Mouse (Mus musculus): ENCODE data around the gene Hoxb6. TPM values are rescaled to one million over a fixed set of nuclear protein-coding genes. Genes with fewer than 3 reads are reported as not detected.

Hoxb6 gene
- total RNA-seq, 2 experiments from 2014 or later: not detected

- DNase-seq (ENCODE audit: low spot score in 2 of 2): no peak
Observed at GRCm38 (mm10) chr11:96299781-96300180, 7.5 kb downstream of the Hoxb6 start.

- DNase-seq (ENCODE audit: low spot score in 2 of 2): no peak
Observed at GRCm38 (mm10) chr11:96300354-96301063, 8.2 kb downstream of the Hoxb6 start.

- DNase-seq (ENCODE audit: low spot score in 2 of 2): no peak
Observed at GRCm38 (mm10) chr11:96301064-96301431, 8.8 kb downstream of the Hoxb6 start.

- DNase-seq (ENCODE audit: low spot score in 2 of 2): peak in 1 of 2 experiments; percentile 49
Observed at GRCm38 (mm10) chr11:96301837-96302236, 9.6 kb downstream of the Hoxb6 start.

- no peak for DNase-seq (ENCODE audit: low spot score in 2 of 2)
Observed at GRCm38 (mm10) chr11:96302381-96303150, 10.3 kb downstream of the Hoxb6 start.

GRCm38 (mm10) chr11:96303151-96304099, 11.1 kb downstream of the Hoxb6 start, which contains the start of gene Hoxb5:
Gene Hoxb5, plus strand, starts transcription at chr11:96303336.
- no peak for DNase-seq (ENCODE audit: low spot score in 2 of 2)

GRCm38 (mm10) chr11:96304381-96305195, 12.3 kb downstream of the Hoxb6 start:
- DNase-seq (ENCODE audit: low spot score in 2 of 2): no peak

GRCm38 (mm10) chr11:96305505-96306182, 13.4 kb downstream of the Hoxb6 start:
- no peak for DNase-seq (ENCODE audit: low spot score in 2 of 2)

- no peak for DNase-seq (ENCODE audit: low spot score in 2 of 2)
Observed at GRCm38 (mm10) chr11:96306183-96306907, 14.1 kb downstream of the Hoxb6 start.

- no peak for DNase-seq (ENCODE audit: low spot score in 2 of 2)
Observed at GRCm38 (mm10) chr11:96306908-96307269, 14.6 kb downstream of the Hoxb6 start.

GRCm38 (mm10) chr11:96308763-96309162, 16.5 kb downstream of the Hoxb6 start:
- no peak for DNase-seq (ENCODE audit: low spot score in 2 of 2)

- DNase-seq (ENCODE audit: low spot score in 2 of 2): no peak
Observed at GRCm38 (mm10) chr11:96309288-96309687, 17.0 kb downstream of the Hoxb6 start.

- no peak for DNase-seq (ENCODE audit: low spot score in 2 of 2)
Observed at GRCm38 (mm10) chr11:96310183-96310938, 18.1 kb downstream of the Hoxb6 start.

GRCm38 (mm10) chr11:96311097-96311496, 18.8 kb downstream of the Hoxb6 start:
- no peak for DNase-seq (ENCODE audit: low spot score in 2 of 2)

- DNase-seq (ENCODE audit: low spot score in 2 of 2): no peak
Observed at GRCm38 (mm10) chr11:96311520-96312417, 19.5 kb downstream of the Hoxb6 start.

GRCm38 (mm10) chr11:96313134-96313533, 20.9 kb downstream of the Hoxb6 start:
- no peak for DNase-seq (ENCODE audit: low spot score in 2 of 2)

- DNase-seq (ENCODE audit: low spot score in 2 of 2): no peak
Observed at GRCm38 (mm10) chr11:96313806-96314428, 21.6 kb downstream of the Hoxb6 start.

All from layer of hippocampus, postnatal 14 days (tissue).